Comparison of ENCODE assay signal across 8 mouse cellular contexts in genomic region chr4:133132027-133132426, GRCm38 (mm10). TPM values are rescaled to one million over a fixed set of nuclear protein-coding genes. Genes with fewer than 3 reads are reported as not detected.
A peak's percentile ranks its signal among the peaks of the same experiment; 100 is the strongest.
DNase-seq lines count a peak whose midpoint lies in the region; ATAC-seq and TF ChIP-seq lines count a peak whose summit lies in the region.

No protein-coding gene starts in this region.

- no peak for ATAC-seq in lung, embryonic 14.5 days (ENCODE audit: insufficient read depth)

- DNase-seq in heart, adult 18-20 months, result peak; percentile 76 to 89
- peak; percentile 53 for DNase-seq in kidney, adult 11 months
- peak; percentile 82 for DNase-seq in lung, embryonic 14.5 days
- DNase-seq in right cerebral cortex, adult 2 months (ENCODE audit: low spot score in 2 of 2), result no peak
- DNase-seq in right cerebral cortex, postnatal 25 days, result no peak

- peak overlapping the region; percentile 58 for H3K27ac ChIP-seq in ES-Bruce4 (ENCODE audit: insufficient read depth, low read length)
- H3K27ac ChIP-seq in brown adipose tissue, adult 24 weeks (replicated peaks; ENCODE audit: low read depth, low read length), result peak overlapping the region; percentile 98
- peak overlapping the region; percentile 87 for H3K27ac ChIP-seq in lung, embryonic 14.5 days (ENCODE audit: low read depth)
- peak overlapping the region; percentile 93 for H3K27ac ChIP-seq in small intestine, adult 2 months (ENCODE audit: insufficient read depth, low read depth, low read length)

- no peak for TF ChIP-seq POLR2A in ES-Bruce4 (IDR thresholded peaks at IDR 0.05; ENCODE audit: insufficient read depth, low read length)
- no peak for TF ChIP-seq POLR2A in small intestine, adult 2 months (IDR thresholded peaks at IDR 0.05; ENCODE audit: low read depth, low read length)

- H3K4me1 ChIP-seq in ES-Bruce4 (ENCODE audit: control insufficient read depth, insufficient read depth, low read length), result peaks cover 2% of the 10 kb centered on the region
- peaks cover 17% of the 10 kb centered on the region for H3K4me1 ChIP-seq in brown adipose tissue, adult 24 weeks (ENCODE audit: control insufficient read depth, insufficient read depth, insufficient read length, low read length)
- no peaks in the 10 kb centered on the region; the same call in 1 of the 2 replicates for H3K4me1 ChIP-seq in lung, embryonic 14.5 days (ENCODE audit: insufficient read depth)
- H3K4me1 ChIP-seq in small intestine, adult 2 months (ENCODE audit: control insufficient read depth, insufficient read depth, insufficient read length, low read length), result peaks cover 8% of the 10 kb centered on the region; the same call in 1 of the 2 replicates

- no peaks in the 10 kb centered on the region for H3K27me3 ChIP-seq in ES-Bruce4 (ENCODE audit: control insufficient read depth, insufficient read depth, low read length, poor library complexity, severe bottlenecking)
- no peaks in the 10 kb centered on the region for H3K27me3 ChIP-seq in lung, embryonic 14.5 days (ENCODE audit: insufficient read depth, low read length)
- no peaks in the 10 kb centered on the region for H3K27me3 ChIP-seq in small intestine, adult 2 months (ENCODE audit: control insufficient read depth, insufficient read depth, low read length)

- H3K9ac ChIP-seq in ES-Bruce4 (ENCODE audit: low read depth, poor library complexity, severe bottlenecking), result peak overlapping the region; percentile 61
- peak overlapping the region; percentile 92 for H3K9ac ChIP-seq in lung, embryonic 14.5 days

- H3K9me3 ChIP-seq in ES-Bruce4 (replicated peaks; ENCODE audit: control insufficient read depth, insufficient read depth, low read length, poor library complexity, severe bottlenecking), result no peaks in the 10 kb centered on the region
- no peaks in the 10 kb centered on the region for H3K9me3 ChIP-seq in lung, embryonic 14.5 days (ENCODE audit: low read depth, low read length)

- peak overlapping the region; percentile 63 for H3K4me3 ChIP-seq in ES-Bruce4 (ENCODE audit: low read depth, low read length)
- peak overlapping the region; percentile 95 for H3K4me3 ChIP-seq in brown adipose tissue, adult 24 weeks (ENCODE audit: insufficient read depth, low read depth, low read length)
- peak overlapping the region; percentile 98 for H3K4me3 ChIP-seq in lung, embryonic 14.5 days (ENCODE audit: low read depth, low read length)
- peak overlapping the region; percentile 62 for H3K4me3 ChIP-seq in small intestine, adult 2 months (ENCODE audit: low read depth, low read length)

- WGBS in lung, embryonic 14.5 days, result 3% methylated on average over 6 of the region's 6 CpGs
- 1% methylated on average over 6 of the region's 6 CpGs for WGBS in small intestine, adult 2 months

- peak overlapping the region; percentile 89 for H3K4me2 ChIP-seq in lung, embryonic 14.5 days

- TF ChIP-seq EP300 in ES-Bruce4 (IDR thresholded peaks at IDR 0.05; ENCODE audit: insufficient read depth, low read depth, low read length), result no peak

- TF ChIP-seq CTCF in ES-Bruce4 (IDR thresholded peaks at IDR 0.05; ENCODE audit: low read depth, low read length), result no peak
- no peak for TF ChIP-seq CTCF in lung, embryonic 14.5 days (IDR thresholded peaks at IDR 0.05; ENCODE audit: low read depth)
- TF ChIP-seq CTCF in small intestine, adult 2 months (IDR thresholded peaks at IDR 0.05; ENCODE audit: extremely low read depth, insufficient read length, insufficient replicate concordance, low read depth, low read length), result no peak

- no peaks in the 10 kb centered on the region; the same call in 1 of the 2 replicates for H3K36me3 ChIP-seq in ES-Bruce4 (ENCODE audit: control insufficient read depth, insufficient read depth, low read length, poor library complexity, severe bottlenecking)
- peaks cover 11% of the 10 kb centered on the region; the same call in 1 of the 2 replicates for H3K36me3 ChIP-seq in lung, embryonic 14.5 days (ENCODE audit: insufficient read depth)
- H3K36me3 ChIP-seq in small intestine, adult 2 months (ENCODE audit: control insufficient read depth, insufficient read depth, low read length), result peaks cover 9% of the 10 kb centered on the region; the same call in 1 of the 2 replicates

RNA-seq across cellular contexts. Expression of gene Wasf2, which starts 1.7 kb away (rescaled TPM):
- polyA plus RNA-seq in ES-Bruce4 (2011; ENCODE audit: insufficient read depth, insufficient read length, low read depth, missing spikeins), result 102 and 103 TPM in 2 replicates
- 39.6 and 39.8 TPM in 2 replicates for polyA plus RNA-seq in brown adipose tissue, adult 24 weeks (2012; ENCODE audit: insufficient read depth, insufficient read length, missing spikeins)
- 10 to 100 TPM; 77.8 to 88.8 TPM for total RNA-seq in heart, adult 18-20 months (2021)
- polyA plus RNA-seq in lung, embryonic 14.5 days (2014; fragmentation: Nextera tagmentation; extraction: Ambion mirVana), result 96.3 and 101 TPM in 2 replicates
- polyA plus RNA-seq in small intestine, adult 2 months (2012; rRNA removed), result 37.6 and 97.6 TPM in 2 replicates

Comparison
In these comparisons a context has a peak if more than half of its experiments do, and no peak if none do; other contexts are left out.
1. DNase-seq: peak in heart, adult 18-20 months (2 of 2), kidney, adult 11 months (single experiment) and lung, embryonic 14.5 days (single experiment); none in right cerebral cortex, adult 2 months (0 of 2) and right cerebral cortex, postnatal 25 days (single experiment).
2. Peak in every context shown above with its lines, with median percentiles within 50 percentile points of each other: H3K27ac ChIP-seq and H3K4me3 ChIP-seq.